Comparison of ENCODE assay signal across 33 mouse cellular contexts in genomic region chr2:28626038-28626437, GRCm38 (mm10). TPM values are rescaled to one million over a fixed set of nuclear protein-coding genes. Genes with fewer than 3 reads are reported as not detected.
"Had no signal": no experiment of that assay in that cellular context is flagged by ENCODE, and none has a peak within 500 bp of the region (broad histone marks: within the 10 kb centered on the region; RNA-seq: fewer than 3 reads in every experiment).

No protein-coding gene starts in this region.

- H3K4me2 ChIP-seq: limb, embryonic 12.5 days; limb, embryonic 13.5 days; limb, embryonic 15.5 days; liver, embryonic 11.5 days; liver, embryonic 12.5 days; liver, embryonic 13.5 days; liver, embryonic 15.5 days; lung, embryonic 14.5 days; lung, embryonic 15.5 days; midbrain, embryonic 11.5 days; midbrain, embryonic 12.5 days; midbrain, embryonic 13.5 days; midbrain, embryonic 15.5 days had no signal

- H3K36me3 ChIP-seq: limb, embryonic 10.5 days; limb, embryonic 12.5 days; limb, embryonic 13.5 days; limb, embryonic 15.5 days; liver, embryonic 12.5 days; liver, embryonic 13.5 days; liver, embryonic 15.5 days; lung, embryonic 15.5 days; midbrain, embryonic 10.5 days; midbrain, embryonic 12.5 days; midbrain, embryonic 13.5 days; midbrain, embryonic 15.5 days had no signal

- H3K4me1 ChIP-seq: lung, embryonic 15.5 days; midbrain, embryonic 15.5 days had no signal

- DNase-seq: left cerebral cortex, postnatal 4 days; liver; liver, embryonic 13.5 days; liver, postnatal 0 days; lung, adult 18-20 months; lung, adult 2 months; lung, embryonic 14.5 days; lung, postnatal 10 days; lung, postnatal 14 days; lung, postnatal 36 days; lung, postnatal 4 days; midbrain, embryonic 14.5 days had no signal

- ATAC-seq: liver, embryonic 12.5 days; liver, postnatal 0 days; lung, postnatal 0 days; midbrain, embryonic 13.5 days; midbrain, embryonic 15.5 days; midbrain, embryonic 16.5 days had no signal

- H3K4me3 ChIP-seq: limb, embryonic 10.5 days; limb, embryonic 12.5 days; limb, embryonic 13.5 days; limb, embryonic 15.5 days; liver, embryonic 12.5 days; liver, embryonic 13.5 days; liver, embryonic 15.5 days; lung, embryonic 15.5 days; megakaryocyte, embryonic 14.5 days; midbrain, embryonic 10.5 days; midbrain, embryonic 12.5 days; midbrain, embryonic 13.5 days; midbrain, embryonic 15.5 days; myocyte had no signal

- H3K9ac ChIP-seq: limb, embryonic 12.5 days; limb, embryonic 13.5 days; limb, embryonic 15.5 days; liver, embryonic 12.5 days; liver, embryonic 13.5 days; liver, embryonic 14.5 days; liver, embryonic 15.5 days; liver, postnatal 0 days; lung, embryonic 14.5 days; lung, embryonic 15.5 days; midbrain, embryonic 12.5 days; midbrain, embryonic 13.5 days; midbrain, embryonic 15.5 days had no signal

- H3K9me3 ChIP-seq: limb, embryonic 10.5 days; limb, embryonic 12.5 days; limb, embryonic 13.5 days; limb, embryonic 15.5 days; liver, embryonic 12.5 days; liver, embryonic 13.5 days; liver, embryonic 15.5 days; lung, embryonic 15.5 days; midbrain, embryonic 10.5 days; midbrain, embryonic 12.5 days; midbrain, embryonic 13.5 days; midbrain, embryonic 15.5 days had no signal

- H3K27me3 ChIP-seq: liver, embryonic 15.5 days had no signal

- H3K27ac ChIP-seq: limb, embryonic 10.5 days; limb, embryonic 12.5 days; limb, embryonic 13.5 days; limb, embryonic 15.5 days; liver, embryonic 12.5 days; liver, embryonic 13.5 days; liver, embryonic 14.5 days; liver, embryonic 15.5 days; lung, embryonic 15.5 days; macrophage; midbrain, embryonic 10.5 days; midbrain, embryonic 12.5 days; midbrain, embryonic 13.5 days; midbrain, embryonic 15.5 days had no signal

RNA-seq across cellular contexts. Expression of gene Gfi1b, which starts 4.3 kb away (rescaled TPM):
- polyA plus RNA-seq: liver, adult 2 months; midbrain, embryonic 15.5 days; midbrain, embryonic 16.5 days; midbrain, postnatal 0 days; myocyte had no signal
